Mouse (Mus musculus) testis, postnatal 10 days (tissue): ENCODE measurements at regions not wholly inside any gene's neighbourhood (a gene's known extent, or its start where the extent isn't known, plus 50 kb on each side); places are given as distances from the start of the nearest gene placed in this dataset.

ENCODE experiments used
- DNase-seq: peaks from one replicate; pipeline ENCODE4 v3.0.0; 2021; ENCODE audit warnings: low spot score

- DNase-seq, result no peak
These were observed 712.7 kb upstream of the Cdh18 start for GRCm38 (mm10) chr15:21836110-21836509.

GRCm38 (mm10) chr15:21858540-21858939 is 690.3 kb upstream of the Cdh18 start:
- DNase-seq, result no peak

- peak; percentile 61 for DNase-seq
These were observed 663.6 kb upstream of the Cdh18 start for GRCm38 (mm10) chr15:21885181-21885580.
